Mouse (Mus musculus) CH12.LX (cell line): ENCODE data around the gene 5530401A14Rik. TPM values are rescaled to one million over a fixed set of nuclear protein-coding genes. Genes with fewer than 3 reads are reported as not detected.

Experiments used
- DNase-seq: peaks from one replicate; pipeline ENCODE4 v3.0.0-alpha.2; 2013; ENCODE audit errors: extremely low read depth
- H3K27ac ChIP-seq: 2 replicates; pipeline ENCODE4 v1.5.1; 2012; ENCODE audit warnings: low read depth, mild to moderate bottlenecking, control low read depth, moderate library complexity; ENCODE audit not compliant: insufficient read depth
- H3K27me3 ChIP-seq: replicated peaks from 2 replicates; pipeline ENCODE3; 2012; ENCODE audit warnings: inconsistent platforms
- H3K36me3 ChIP-seq, 2 experiments: replicated peaks in 1 of 2; 2 replicates each; pipeline versions ENCODE3 to v1.6.1; 2012; ENCODE audit warnings: inconsistent platforms in 1 of 2, low read length in 1 of 2, mild to moderate bottlenecking in 1 of 2, mixed read lengths in 1 of 2, moderate library complexity in 1 of 2; ENCODE audit not compliant: control insufficient read depth in 1 of 2, insufficient read depth in 1 of 2
- H3K4me1 ChIP-seq, 2 experiments: 2 replicates each; pipeline ENCODE4 v1.6.1; 2012; ENCODE audit warnings: inconsistent platforms in 1 of 2, moderate library complexity in 1 of 2; ENCODE audit not compliant: insufficient read depth in 2 of 2, control insufficient read depth in 1 of 2
- H3K4me2 ChIP-seq: 2 replicates; pipeline ENCODE4 v1.6.1; 2012; ENCODE audit warnings: low read depth, mild to moderate bottlenecking, control low read depth; ENCODE audit not compliant: poor library complexity, insufficient read depth, severe bottlenecking
- H3K4me3 ChIP-seq, 3 experiments: fragments of 150-350 bp in 1 of 3; sonication (generic) in 1 of 3; replicated peaks in 1 of 3; 2 replicates each; pipeline versions ENCODE3 to v1.5.1; 2011 to 2012; ENCODE audit warnings: low read depth in 2 of 3, low read length in 2 of 3, mild to moderate bottlenecking in 2 of 3, moderate library complexity in 2 of 3, control low read depth in 1 of 3, improper control_type of control experiment in 1 of 3, inconsistent platforms in 1 of 3, mixed read lengths in 1 of 3; ENCODE audit not compliant: poor library complexity in 1 of 3
- H3K79me2 ChIP-seq: replicated peaks from 2 replicates; pipeline ENCODE4 v1.6.1; 2012; ENCODE audit warnings: mild to moderate bottlenecking, moderate library complexity; ENCODE audit not compliant: control insufficient read depth, poor library complexity, insufficient read depth, severe bottlenecking; ENCODE audit errors: extremely low read depth
- H3K9ac ChIP-seq: 2 replicates; pipeline ENCODE4 v1.6.1; 2012; ENCODE audit warnings: low read depth, mild to moderate bottlenecking, control low read depth, moderate library complexity; ENCODE audit not compliant: insufficient read depth
- H3K9me3 ChIP-seq: replicated peaks from 2 replicates; pipeline ENCODE3; 2012; ENCODE audit warnings: low read length, inconsistent platforms, mixed read lengths
- ELF1 ChIP-seq: IDR thresholded peaks from 2 replicates; pipeline ENCODE4 v1.6.1; 2014; ENCODE audit warnings: low read depth, mild to moderate bottlenecking, inconsistent platforms, low read length, improper control_type of control experiment
- IRF4 ChIP-seq: IDR thresholded peaks from 2 replicates; pipeline ENCODE4 v1.6.1; 2014; ENCODE audit warnings: low read depth, mild to moderate bottlenecking, inconsistent platforms, low read length, improper control_type of control experiment
- JUND ChIP-seq: conservative IDR thresholded peaks from 2 replicates; pipeline ENCODE4 v1.6.1; 2011; ENCODE audit warnings: low read depth, low read length, improper control_type of control experiment
- KAT2A ChIP-seq: IDR thresholded peaks from 2 replicates; pipeline ENCODE4 v1.6.1; 2012; ENCODE audit warnings: low read length, improper control_type of control experiment, inconsistent platforms; ENCODE audit not compliant: insufficient replicate concordance
- MAX ChIP-seq: IDR thresholded peaks from 2 replicates; pipeline ENCODE4 v1.6.1; 2011; ENCODE audit warnings: low read length, improper control_type of control experiment
- MXI1 ChIP-seq: IDR thresholded peaks from 2 replicates; pipeline ENCODE4 v1.6.1; 2011; ENCODE audit warnings: mild to moderate bottlenecking, low read depth, low read length, improper control_type of control experiment
- POLR2A ChIP-seq: IDR thresholded peaks from 2 replicates; pipeline ENCODE4 v1.6.1; 2011; ENCODE audit warnings: low read depth, mild to moderate bottlenecking, improper control_type of control experiment, low read length
- POLR2AphosphoS2 ChIP-seq: IDR thresholded peaks from 2 replicates; pipeline ENCODE4 v1.6.1; 2011; ENCODE audit warnings: low read depth, low read length, improper control_type of control experiment
- RAD21 ChIP-seq: IDR thresholded peaks from 2 replicates; pipeline ENCODE4 v1.6.1; 2011; ENCODE audit warnings: low read depth, mild to moderate bottlenecking, low read length, improper control_type of control experiment, moderate library complexity
- UBTF ChIP-seq: IDR thresholded peaks from 2 replicates; pipeline ENCODE4 v1.6.1; 2012; ENCODE audit warnings: low read depth, mild to moderate bottlenecking, inconsistent platforms, low read length, improper control_type of control experiment, moderate library complexity
- USF1 ChIP-seq: IDR thresholded peaks from 2 replicates; pipeline ENCODE4 v1.6.1; 2014; ENCODE audit warnings: low read depth, mild to moderate bottlenecking, inconsistent platforms, low read length, improper control_type of control experiment
- USF2 ChIP-seq: conservative IDR thresholded peaks from 2 replicates; pipeline ENCODE4 v1.6.1; 2011; ENCODE audit warnings: low read depth, low read length, improper control_type of control experiment
- ZC3H11A ChIP-seq: IDR thresholded peaks from 2 replicates; pipeline ENCODE4 v1.6.1; 2012; ENCODE audit warnings: low read depth, mild to moderate bottlenecking, inconsistent platforms, low read length, improper control_type of control experiment
- ZKSCAN1 ChIP-seq: IDR thresholded peaks from 2 replicates; pipeline ENCODE4 v1.6.1; 2012; ENCODE audit warnings: low read depth, inconsistent platforms, low read length, improper control_type of control experiment, borderline replicate concordance
- ZMIZ1 ChIP-seq: IDR thresholded peaks from 2 replicates; pipeline ENCODE4 v1.6.1; 2012; ENCODE audit warnings: low read depth, mild to moderate bottlenecking, inconsistent platforms, low read length, improper control_type of control experiment
- dilution Hi-C: fragments of 300-500 bp; cut with MboI; formaldehyde crosslinking; loops from 2 replicates; pipeline ENCODE4 v1.14.3; 2020; ENCODE audit warnings: low sequenced_read_pairs; ENCODE audit not compliant: extremely low pct_unique_long_range_greater_than_20kb, extremely low pct_ligation_motif_present
- in situ Hi-C: fragments of 300-500 bp; cut with MboI; formaldehyde crosslinking; loops from 3 replicates; pipeline ENCODE4 v1.14.3; 2019; ENCODE audit warnings: low sequenced_read_pairs, low pct_ligation_motif_present, low pct_unique_long_range_greater_than_20kb, mixed read lengths
- polyA plus RNA-seq: library from polyadenylated mRNA; unstranded; fragments of >175 nt; gene quantifications from 2 replicates; pipeline ENCODE4 v1.2.1, GENCODE M21; 2012; ENCODE audit warnings: low read depth; ENCODE audit not compliant: insufficient read length
- total RNA-seq, 2 experiments: library from RNA; depleted of rRNA; stranded (reverse); fragments of 300-350 nt in 1 of 2; fragments of >200 nt in 1 of 2; gene quantifications; 2 replicates each; pipeline ENCODE4 v1.2.3; 2012 to 2014

5530401A14Rik gene
- total and polyA plus RNA-seq, 3 experiments: not detected

DNA sequence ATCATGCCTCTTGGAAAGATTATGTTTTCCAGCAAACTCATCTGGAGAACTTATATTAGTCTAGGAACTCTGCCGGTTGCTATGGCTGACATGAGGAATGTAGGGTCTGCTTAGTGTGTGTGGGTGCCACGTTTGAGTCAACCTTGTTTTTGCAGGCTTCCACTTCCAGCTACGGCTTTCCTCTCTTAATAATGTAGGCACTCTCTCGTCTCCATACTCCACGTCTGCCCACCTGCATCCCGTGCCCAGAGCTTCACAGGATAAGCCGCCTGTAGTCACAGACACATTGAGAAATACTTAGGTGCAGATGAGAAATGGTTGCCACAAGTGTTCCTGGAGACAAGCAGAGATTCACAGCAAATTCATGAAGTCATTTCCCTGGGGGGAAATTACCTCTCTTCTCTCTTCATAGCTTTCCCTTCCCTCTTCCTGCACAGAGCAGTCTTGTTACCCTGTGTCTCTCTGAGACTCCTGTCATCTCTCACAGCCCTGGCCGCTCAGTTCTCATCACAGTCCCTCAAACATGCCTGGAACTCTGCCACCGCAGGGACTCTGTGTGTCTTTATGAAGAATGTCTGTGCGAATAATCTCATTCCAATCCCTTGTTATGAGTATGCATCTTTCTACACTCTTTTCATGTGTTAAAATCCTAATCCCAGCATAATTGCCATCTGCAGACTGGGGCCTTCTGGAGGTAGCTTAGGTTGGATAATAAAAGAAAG lies 5.3 kb downstream of the 5530401A14Rik start:
- in situ Hi-C loops (no loop called here), dilution Hi-C loops (no loop called here)
- H3K4me3 ChIP-seq: no peak overlapping the region
- TF ChIP-seq USF2 (no peak), MXI1 (no peak), POLR2AphosphoS2 (no peak), ZMIZ1 (no peak), UBTF (no peak), RAD21 (no peak), KAT2A (no peak), JUND (no peak)
- no peaks in the 10 kb centered on the region for H3K4me1 ChIP-seq
- DNase-seq: no peak
- no peaks in the 10 kb centered on the region for H3K36me3 ChIP-seq
- H3K27me3 ChIP-seq: peaks cover 48% of the 10 kb centered on the region
- no peak overlapping the region for H3K9ac ChIP-seq
- no peak overlapping the region for H3K27ac ChIP-seq
- no peaks in the 10 kb centered on the region for H3K79me2 ChIP-seq
- H3K4me2 ChIP-seq: no peak overlapping the region
- H3K9me3 ChIP-seq: no peaks in the 10 kb centered on the region

DNA sequence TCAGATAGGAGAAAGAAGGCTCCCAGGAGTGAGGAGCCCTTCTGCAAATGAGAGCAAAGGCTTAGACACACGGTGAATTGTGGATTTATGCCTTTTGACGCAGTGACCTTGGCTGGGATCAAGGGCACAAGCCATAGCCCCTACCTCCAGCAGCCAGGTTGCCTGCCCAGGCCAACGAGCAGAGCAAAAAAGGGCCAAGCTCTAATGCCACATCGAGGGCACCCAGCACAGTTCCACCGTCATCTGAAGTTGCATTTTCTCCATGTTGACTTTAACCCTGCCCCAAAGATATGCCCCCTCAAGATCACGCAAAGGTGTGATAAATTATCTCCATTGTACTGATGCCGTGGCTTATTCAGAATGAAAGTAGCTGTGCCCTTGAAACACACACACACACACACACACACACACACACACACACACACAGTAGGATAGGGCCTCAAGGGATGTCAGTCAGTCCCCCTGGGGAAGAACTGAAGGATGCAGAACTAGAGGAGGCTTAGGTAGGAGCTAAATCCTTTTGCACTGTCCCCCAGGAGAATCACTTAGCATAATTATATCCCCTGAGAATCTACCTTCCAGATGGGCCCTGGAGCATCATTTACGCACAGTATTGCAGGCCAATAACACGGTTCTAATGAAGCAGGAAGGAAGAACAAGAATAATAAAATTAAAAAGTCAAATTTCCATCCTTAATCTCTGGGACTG lies 11.2 kb downstream of the 5530401A14Rik start:
- 0 out of 2 replicates have a peak, but pooled peaks have one; percentile 37 for TF ChIP-seq IRF4
- TF ChIP-seq POLR2A: no peak
- TF ChIP-seq POLR2AphosphoS2: no peak
- dilution Hi-C loops (no loop called here), in situ Hi-C loops (no loop called here)
- H3K9ac ChIP-seq: no peak overlapping the region
- H3K27ac ChIP-seq: no peak overlapping the region
- H3K4me3 ChIP-seq: no peak overlapping the region
- no peaks in the 10 kb centered on the region for H3K36me3 ChIP-seq
- no peaks in the 10 kb centered on the region for H3K79me2 ChIP-seq
- H3K4me2 ChIP-seq: no peak overlapping the region
- DNase-seq: peak; percentile 13
- H3K27me3 ChIP-seq: peaks cover 66% of the 10 kb centered on the region
- no peaks in the 10 kb centered on the region for H3K9me3 ChIP-seq
- H3K4me1 ChIP-seq: peaks cover 2 to 4% of the 10 kb centered on the region in 2 experiments; a peak in 1 of 4 replicates

DNA sequence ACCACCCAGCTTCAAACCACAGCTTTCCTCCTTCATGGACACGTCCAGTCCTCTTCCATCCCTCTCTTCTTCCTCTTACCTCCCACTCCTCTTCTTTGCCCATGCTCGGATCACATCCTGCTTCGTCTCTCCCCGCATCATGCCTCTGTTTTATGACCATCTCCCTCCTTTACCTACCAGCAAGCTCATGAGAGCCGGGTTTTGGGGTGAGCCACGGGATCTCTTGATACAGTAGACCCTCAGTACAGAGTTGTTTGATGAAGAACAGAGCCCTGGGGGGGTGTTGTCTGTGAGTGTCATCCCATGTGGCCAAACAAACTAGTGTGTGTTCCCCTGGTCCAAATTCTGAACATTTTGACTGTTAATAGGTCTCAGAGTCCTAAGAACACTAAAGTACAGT lies 36.0 kb downstream of the 5530401A14Rik start:
- in situ Hi-C loops: no loop called here
- dilution Hi-C loops: no loop called here
- Histone ChIP-seq H3K36me3 (no peaks in the 10 kb centered on the region), H3K4me3 (no peak overlapping the region), H3K79me2 (no peaks in the 10 kb centered on the region), H3K9me3 (no peaks in the 10 kb centered on the region), H3K27me3 (peaks cover 68% of the 10 kb centered on the region), H3K9ac (no peak overlapping the region), H3K27ac (no peak overlapping the region), H3K4me2 (no peak overlapping the region), H3K4me1 (peaks cover 0 to 3% of the 10 kb centered on the region in 2 experiments; a peak in 2 of 4 replicates)
- TF ChIP-seq IRF4 (no peak), ZC3H11A (no peak), USF2 (no peak), JUND (no peak), MAX (no peak), ELF1 (no peak), ZKSCAN1 (no peak), USF1 (no peak), POLR2A (no peak), ZMIZ1 (no peak)
- no peak for DNase-seq
